Mouse (Mus musculus): ENCODE measurements around the gene Olfr202. TPM values are rescaled to one million over a fixed set of nuclear protein-coding genes. Genes with fewer than 3 reads are reported as not detected.

The Olfr202 gene
- polyA plus RNA-seq (2012; rRNA removed), result not detected in 2 replicates

GRCm38 (mm10) chr16:59286693-59287092, at the start of gene Olfr202:
Gene Olfr202 (minus strand): TSS chr16:59286793.

GRCm38 (mm10) chr16:59331038-59331437, 44.4 kb upstream of the Olfr202 start, which contains the start of gene Olfr205:
Gene Olfr205 (minus strand): TSS chr16:59331138.

DNA sequence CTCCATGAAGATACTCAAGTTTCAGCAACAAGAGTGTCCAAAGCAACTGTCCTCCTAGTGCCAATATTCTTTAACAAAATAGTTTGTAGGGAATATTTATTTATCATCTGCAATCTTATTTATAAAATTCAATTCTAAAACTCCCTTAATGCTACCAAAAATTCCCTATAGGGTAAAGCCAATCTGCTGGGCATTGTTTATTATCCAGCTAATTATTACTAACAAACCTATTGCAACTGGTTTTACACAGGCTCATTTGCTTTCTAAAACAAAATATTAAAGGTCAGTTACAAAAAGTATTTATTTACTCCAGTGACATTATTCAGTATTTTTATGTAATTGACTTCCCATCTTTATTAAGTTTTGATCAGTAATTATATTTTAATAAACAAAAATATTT, 31.6 kb upstream of the Olfr202 start, which contains the start of gene Olfr204:
Gene Olfr204 (minus strand): TSS at position 101 of the 400 bp plus-strand sequence.

DNA sequence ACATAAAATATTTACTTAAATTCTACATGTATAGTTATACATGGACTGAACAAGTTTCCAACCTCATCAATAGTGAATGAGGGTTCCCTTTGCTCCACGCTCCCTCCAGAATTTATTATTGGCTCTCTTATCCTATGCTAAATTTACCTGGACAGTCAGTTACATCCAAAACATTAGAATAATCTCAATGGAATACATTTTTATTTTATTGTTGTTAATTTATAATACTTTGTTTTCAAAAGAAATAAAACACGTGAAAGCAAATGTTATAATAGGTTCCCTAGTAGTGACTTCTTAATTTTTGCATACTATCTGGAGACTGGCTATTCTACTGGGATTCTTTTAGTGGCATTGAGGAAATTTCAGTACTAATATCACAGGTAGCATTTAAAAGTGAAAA, 12.0 kb upstream of the Olfr202 start, which contains the start of gene Olfr203:
Gene Olfr203 (plus strand): TSS at position 301 of the 400 bp plus-strand sequence.

GRCm38 (mm10) chr16:59272532-59272931, 14.1 kb downstream of the Olfr202 start, which contains the start of gene Olfr201:
Gene Olfr201 (minus strand): TSS chr16:59272632.

Other genes starting within 250 kb of the Olfr202 start
- not detected in 2 replicates for gene Olfr187, start 247.0 kb downstream of the Olfr202 start, polyA plus RNA-seq (2012; rRNA removed)
- not detected in 2 replicates for gene Olfr190, start 208.8 kb downstream of the Olfr202 start, polyA plus RNA-seq (2012; rRNA removed)
- not detected in 2 replicates for gene Olfr191, start 197.0 kb downstream of the Olfr202 start, polyA plus RNA-seq (2012; rRNA removed)
- gene Olfr193, start 174.9 kb downstream of the Olfr202 start, polyA plus RNA-seq (2012; rRNA removed), result not detected in 2 replicates
- gene Olfr194, start 165.7 kb downstream of the Olfr202 start, polyA plus RNA-seq (2012; rRNA removed), result not detected in 2 replicates
- not detected in 2 replicates for gene Olfr195, start 139.7 kb downstream of the Olfr202 start, polyA plus RNA-seq (2012; rRNA removed)
- not detected in 2 replicates for gene Olfr196, start 116.3 kb downstream of the Olfr202 start, polyA plus RNA-seq (2012; rRNA removed)
- gene Olfr198, start 83.3 kb downstream of the Olfr202 start, polyA plus RNA-seq (2012; rRNA removed), result not detected in 2 replicates
- not detected in 2 replicates for gene Olfr199, start 67.0 kb downstream of the Olfr202 start, polyA plus RNA-seq (2012; rRNA removed)
- gene Olfr201, start 14.2 kb downstream of the Olfr202 start, polyA plus RNA-seq (2012; rRNA removed), result 0.01 TPM in 2 replicates
- not detected in 2 replicates for gene Olfr203, start 12.1 kb upstream of the Olfr202 start, polyA plus RNA-seq (2012; rRNA removed)
- not detected in 2 replicates for gene Olfr204, start 31.5 kb upstream of the Olfr202 start, polyA plus RNA-seq (2012; rRNA removed)
- gene Olfr205, start 44.3 kb upstream of the Olfr202 start, polyA plus RNA-seq (2012; rRNA removed), result not detected in 2 replicates
- not detected in 2 replicates for gene Olfr206, start 62.5 kb upstream of the Olfr202 start, polyA plus RNA-seq (2012; rRNA removed)
- gene Olfr209, start 77.2 kb upstream of the Olfr202 start, polyA plus RNA-seq (2012; rRNA removed), result not detected in 2 replicates
- not detected in 2 replicates for gene Gabrr3, start 120.5 kb upstream of the Olfr202 start, polyA plus RNA-seq (2012; rRNA removed)
- 5.8 TPM in 2 replicates for gene Riox2, start 185.0 kb upstream of the Olfr202 start, polyA plus RNA-seq (2012; rRNA removed)